Mouse (Mus musculus): ENCODE results near the gene Zfp518a.

Gene Zfp518a

DNA sequence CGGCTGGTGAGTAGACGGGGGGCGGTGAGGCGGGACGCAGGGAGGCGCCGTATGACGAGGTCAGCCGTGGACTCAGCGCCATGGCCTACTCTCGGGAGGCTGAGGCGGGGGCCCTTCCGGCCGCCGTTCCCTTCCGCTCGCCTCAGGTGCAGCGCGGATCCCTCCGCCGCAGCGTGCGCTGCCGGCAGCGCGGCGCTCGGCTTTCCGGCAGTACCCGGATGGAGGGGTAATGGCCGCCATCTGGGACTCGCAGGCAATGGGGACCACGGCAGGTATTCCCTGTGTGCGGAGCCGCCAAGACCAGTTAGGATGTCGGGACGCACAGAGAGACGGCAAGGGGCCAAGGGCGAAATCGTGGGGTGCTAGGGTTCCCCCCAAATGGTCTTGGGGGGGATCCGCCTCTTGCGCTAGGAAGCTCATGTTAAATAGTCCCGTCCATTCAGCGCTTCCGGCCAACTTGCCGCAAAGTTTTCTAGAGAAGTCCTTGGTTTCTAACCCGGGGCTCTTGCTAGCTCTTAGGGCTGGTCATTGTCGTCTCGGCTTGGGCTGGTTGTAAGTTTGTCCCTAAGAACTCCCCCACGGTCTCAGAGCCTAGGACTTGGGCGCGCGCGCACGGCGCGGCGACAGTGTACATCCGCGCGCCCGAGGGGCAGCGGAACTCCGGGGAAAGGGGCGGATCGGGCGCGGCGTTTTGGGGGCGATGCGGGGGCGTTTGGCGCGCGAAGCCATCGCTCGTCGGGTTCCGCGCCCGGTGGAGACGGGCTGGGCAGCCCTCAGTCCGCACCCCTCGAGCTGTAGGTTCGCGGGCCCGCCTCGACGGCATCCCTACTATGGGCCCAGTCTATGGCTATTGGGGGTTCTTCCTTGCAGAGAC, at the start of gene Zfp518a:
Gene Zfp518a, plus strand, starts transcription at position 187 of the 874 bp plus-strand sequence.
- peak; percentile 85 for DNase-seq

DNA sequence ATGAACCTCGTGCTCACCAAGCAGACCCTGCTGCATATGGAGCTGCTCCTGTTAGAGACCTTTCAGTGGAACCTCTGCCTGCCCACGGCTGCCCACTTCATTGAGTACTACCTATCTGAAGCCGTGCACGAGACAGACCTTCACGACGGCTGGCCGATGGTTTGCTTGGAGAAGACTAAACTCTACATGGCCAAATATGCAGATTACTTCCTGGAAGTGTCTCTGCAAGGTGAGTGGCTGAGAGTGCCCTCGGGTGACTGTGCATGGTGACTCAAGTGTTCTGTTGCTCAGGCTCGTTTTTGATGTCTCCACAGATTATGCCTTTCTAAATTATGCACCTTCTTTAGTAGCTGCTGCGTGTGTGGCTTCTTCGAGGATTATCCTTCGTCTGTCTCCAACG, 49.8 kb upstream of the Zfp518a start:
- DNase-seq = peak; percentile 56

DNA sequence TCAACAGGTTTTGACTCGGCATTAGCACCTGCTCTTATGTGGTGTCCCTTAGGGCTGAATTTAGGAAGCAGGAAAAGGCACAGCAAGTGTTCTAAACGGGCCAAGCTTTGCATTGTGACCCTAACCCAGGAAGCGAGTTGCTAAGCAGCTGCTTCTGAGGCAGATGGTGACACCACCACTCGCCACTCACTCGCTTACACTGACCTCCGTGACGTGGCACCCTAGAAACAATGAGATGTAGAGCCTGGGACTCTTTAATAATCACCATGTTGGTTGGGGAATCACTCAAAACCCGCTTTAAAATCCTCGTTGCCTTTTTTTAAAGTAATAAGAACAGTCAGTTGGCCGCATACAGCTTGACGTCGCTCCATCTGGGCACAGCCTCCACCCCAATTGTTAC, 45.1 kb upstream of the Zfp518a start:
- no peak for DNase-seq

DNA sequence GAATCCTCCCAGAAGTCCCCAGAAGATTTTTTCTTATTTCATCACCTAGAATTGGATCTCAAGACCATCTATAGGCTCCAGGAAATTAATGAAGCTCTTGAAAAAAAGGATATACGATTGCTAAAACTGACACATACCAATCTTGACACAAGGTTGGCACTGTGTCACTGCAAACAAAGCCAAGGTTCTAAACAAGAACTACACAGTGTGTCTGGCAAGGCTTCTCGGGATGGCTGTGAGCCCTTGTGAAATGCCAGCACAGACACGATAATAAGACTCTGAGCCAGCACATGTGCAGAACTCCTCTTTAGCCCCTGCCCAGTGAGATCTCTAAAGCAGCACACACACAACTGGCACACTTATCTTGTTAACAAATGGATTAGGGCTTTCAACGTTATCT, 35.0 kb upstream of the Zfp518a start:
- DNase-seq = peak; percentile 32

DNA sequence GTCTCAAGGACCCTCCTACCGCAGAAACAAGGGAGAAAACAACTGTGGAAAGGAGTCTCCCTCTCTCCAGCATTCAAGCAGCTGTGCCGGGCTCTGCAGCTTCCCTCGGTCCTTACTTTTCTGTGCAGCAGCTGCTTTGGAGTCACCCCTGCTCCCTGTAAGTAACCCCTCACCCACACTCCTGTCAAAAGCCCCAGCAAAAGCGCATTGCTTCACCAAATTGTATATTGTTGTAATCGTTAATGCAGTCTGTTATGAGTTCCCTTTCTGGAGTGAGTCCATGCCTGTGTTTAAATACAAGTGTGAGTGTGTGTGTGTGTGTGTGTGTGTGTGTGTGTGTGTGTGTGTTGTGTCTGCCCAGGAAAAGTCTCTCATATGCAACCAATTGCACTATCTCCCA, 26.2 kb upstream of the Zfp518a start:
- DNase-seq = no peak

DNA sequence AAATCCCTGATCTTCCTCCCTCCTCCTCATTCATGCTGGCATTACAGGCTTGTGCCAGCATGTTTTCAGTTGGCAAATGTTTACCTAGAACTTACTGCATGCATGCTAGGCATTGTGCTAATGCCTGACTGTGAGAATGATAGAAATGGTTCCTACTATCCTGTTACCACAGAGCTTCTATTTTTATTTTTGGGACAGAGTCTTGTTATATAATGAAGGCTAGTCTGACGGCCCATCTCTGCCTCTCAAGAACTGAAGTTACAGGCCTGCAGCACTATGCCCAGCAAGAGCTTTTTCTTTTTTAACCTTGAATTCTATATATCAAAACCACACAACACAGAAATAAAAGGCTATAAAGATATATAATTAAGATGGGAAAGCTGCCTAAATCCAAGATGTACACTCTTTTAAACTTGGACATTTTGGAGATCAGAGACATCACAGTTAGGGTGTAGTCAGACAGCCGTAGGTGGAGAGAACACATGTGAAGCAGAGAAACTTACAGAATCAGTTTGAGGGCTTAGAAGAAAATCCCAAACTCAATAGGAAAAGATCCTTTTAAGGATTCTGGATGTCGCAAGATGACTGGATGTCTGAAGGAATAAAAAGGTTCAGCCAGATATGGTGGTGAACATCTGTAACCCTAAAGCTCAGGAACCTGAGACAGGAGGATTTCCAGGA, 24.9 kb upstream of the Zfp518a start:
- DNase-seq = no peak

DNA sequence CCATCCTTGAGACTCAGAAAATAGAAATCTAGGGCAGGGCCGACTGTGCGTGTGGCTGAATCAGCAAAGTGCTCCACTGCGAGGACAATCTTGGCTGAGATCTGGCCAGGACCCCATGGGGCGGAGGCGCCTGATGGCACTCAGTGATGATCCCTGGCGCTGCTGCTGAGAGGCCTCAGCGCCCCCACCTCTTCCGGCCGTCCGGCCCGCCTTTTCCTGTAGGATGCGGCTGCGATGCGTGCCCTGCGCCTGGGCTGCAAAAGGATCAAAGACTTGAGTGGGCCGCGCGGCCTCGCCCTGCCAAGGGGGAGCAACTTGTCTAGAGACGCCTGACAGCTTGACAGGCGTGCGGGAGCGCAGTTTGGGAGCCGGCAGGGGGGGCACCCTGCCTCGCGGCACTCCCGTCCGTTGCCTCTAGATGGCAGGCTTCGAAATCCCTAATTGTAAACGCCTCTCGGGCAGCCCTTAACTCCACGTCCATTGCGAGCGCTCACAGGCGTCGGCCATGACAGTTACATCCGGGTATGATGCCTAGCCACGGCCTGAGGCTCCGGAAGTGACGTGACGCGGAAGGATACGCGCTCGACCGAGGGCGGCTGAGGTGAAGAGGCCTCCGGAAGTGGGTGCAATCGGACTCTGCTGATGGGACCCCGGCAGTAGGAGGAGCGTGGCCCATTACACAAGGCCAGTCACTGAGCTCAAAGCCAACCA, 21.4 kb upstream of the Zfp518a start:
- peak; percentile 93 for DNase-seq

DNA sequence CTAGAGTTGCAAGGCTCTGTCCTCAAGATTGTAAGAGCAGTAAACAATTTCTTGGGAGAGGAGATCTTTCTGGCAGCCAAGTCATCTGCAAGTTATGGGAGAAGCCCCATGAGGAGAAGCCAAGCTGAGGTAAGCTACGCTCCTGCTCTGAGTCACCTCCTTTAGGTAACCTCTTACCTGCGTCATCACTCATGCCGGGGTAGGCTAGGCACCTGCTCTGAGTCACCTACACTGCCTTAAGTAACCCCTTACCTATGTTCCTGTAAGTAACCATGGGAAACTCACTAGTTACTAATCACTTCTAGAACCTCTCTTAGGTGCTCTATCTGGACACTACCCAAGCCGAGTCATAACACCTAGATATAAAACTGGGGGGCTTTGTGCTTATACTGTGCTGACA, 12.8 kb upstream of the Zfp518a start:
- DNase-seq = no peak

DNA sequence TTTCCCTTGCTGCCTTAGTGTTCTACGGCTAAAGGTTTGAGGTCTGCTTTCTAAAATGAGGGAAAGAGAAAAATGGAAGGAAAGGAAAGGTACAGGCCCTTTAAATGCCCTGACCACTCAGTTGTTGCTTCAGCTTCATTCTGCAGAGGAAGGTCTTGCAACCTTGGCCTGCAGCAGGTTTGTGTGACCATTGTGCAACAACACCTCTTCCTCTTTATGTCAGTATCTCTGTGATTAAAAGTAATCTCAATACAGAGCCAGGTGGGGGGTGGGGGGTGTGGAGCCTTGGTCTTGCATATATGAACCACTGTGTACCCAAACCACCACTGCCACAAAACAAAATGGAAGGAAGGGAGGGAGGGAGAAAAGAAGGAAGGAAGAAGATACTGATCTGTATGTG, 5.6 kb upstream of the Zfp518a start:
- DNase-seq = no peak

DNA sequence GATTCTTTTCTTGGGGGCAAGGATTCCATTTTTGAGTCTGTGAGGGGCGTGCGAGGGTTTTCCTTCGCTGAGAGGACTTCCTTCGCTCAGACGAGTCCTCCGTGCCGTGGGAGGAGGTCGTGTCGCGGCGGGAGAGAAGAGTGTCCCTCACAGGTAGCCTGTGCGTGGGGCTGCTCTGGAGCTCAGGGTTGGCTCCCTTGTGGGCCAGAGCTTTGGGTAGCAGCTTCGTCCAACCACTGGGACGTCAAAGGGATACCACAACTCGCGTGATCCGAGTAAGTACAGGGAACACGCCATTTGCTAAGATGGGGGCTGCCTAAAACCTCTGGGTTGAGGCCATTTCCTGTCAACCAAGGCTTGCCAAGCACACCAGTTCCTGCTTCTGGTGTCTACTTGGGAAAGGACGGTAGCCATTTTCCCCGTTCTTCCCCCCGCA, 416 bp upstream of the Zfp518a start:
- DNase-seq = no peak

DNA sequence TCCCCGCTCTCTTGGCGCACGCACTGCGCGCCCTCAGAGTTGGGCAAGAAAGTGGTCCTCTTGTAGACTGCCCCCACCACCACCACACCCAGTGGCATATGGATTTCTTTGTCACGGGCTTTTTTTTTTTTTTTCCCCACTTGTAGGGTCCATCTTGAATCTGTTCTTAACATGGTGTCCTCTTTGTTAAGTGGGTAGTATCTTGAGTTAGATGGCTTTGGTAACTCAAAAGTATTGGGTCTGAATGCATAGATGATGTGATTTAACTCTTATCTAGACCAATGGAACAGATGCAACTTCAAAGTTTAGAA, 843 bp downstream of the Zfp518a start:
- DNase-seq = no peak

DNA sequence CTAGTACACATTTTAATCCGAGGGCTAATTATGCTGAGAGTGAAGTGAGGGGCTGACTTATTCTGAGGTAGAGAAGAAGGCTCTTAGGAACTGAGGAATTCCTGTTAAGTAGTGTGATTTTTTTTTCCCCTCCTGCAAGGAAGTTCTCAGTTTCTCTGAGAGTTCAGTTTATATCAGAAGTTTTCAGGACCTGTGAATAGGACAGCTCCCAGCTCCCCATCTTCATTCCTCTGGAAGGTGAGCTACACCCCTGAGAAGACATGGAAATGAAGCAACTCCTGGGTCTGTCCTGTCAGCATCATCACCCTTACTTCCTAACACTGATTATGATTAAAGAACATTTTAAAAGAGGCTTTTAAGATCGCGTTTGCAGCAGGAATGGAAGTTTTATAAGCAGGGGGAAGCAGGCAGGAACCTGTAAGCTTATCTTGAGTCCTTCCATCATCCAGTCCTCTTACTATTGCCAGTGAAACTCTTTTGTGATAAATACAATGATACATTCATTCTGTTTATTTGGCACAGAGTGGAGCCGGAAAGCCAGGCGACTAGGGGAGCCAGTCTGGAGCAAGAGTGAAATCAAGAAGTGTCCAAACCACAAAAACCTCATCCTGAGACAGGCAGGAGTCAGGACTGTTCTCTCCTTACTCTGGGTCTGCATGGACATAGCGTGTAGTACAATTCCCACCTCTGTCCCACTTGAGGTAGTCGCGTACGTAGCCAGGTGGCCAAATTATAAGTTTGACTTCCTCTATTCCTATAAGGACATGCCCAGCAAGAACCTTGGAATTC, 37.3 kb downstream of the Zfp518a start:
- DNase-seq = no peak

DNA sequence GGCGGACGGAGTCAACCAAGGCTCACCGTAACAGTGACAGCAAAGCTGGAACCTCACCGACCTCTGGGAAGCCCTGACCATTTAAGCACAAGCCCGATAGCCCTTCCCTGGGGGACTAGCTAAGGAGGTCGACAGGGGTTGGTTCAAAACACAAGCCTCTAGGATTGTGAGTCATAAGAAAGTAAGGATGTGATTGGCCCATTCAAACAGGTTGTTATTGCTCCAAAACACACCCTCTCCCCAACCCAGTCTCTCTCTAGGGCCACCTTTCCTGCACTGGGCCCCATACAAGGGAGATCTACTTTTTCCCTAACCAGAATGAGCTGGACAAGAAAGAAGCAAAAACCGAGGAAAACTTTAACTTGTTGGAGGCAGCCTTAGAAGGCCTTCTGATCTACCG, 40.9 kb downstream of the Zfp518a start:
- DNase-seq = no peak

DNA sequence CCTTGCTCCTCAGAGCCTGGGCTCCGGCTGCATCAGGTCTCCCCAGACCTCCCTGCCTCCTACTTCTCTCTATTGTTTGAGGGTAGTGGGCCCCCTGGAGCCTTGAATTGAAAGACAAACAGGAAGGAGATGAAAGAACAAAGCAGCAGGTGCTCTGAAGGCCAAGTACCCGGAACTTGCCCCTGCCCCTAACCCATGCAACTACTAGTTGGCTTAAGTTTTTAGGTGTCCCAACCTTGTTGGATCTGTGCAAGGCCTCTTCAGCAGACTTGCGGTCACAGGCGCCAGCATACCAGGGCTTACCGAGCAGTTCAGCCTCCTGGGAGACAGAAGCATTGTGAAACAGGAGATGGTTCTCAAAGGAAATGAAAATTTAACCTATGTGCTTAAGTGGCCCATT, 41.5 kb downstream of the Zfp518a start:
- DNase-seq = no peak

DNA sequence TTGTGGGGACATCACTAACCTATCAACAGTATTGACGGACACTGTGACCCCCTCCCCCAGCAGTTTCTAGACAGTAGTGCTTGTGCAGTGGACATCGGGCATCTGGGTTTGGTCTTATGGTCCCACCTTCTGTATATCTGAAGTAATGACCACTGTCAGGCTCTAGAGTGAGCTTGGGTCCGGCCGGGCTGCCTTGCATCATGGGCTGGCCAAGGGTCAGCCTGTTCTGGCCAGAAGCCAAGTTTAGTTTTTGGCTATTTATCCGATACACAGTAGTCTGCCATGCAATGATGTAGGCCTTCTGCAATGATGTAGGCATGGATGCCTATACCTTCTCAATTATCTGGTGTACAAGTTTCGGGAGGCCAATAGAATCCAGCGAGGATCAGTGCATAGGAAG, 49.0 kb downstream of the Zfp518a start:
- no peak for DNase-seq

DNA sequence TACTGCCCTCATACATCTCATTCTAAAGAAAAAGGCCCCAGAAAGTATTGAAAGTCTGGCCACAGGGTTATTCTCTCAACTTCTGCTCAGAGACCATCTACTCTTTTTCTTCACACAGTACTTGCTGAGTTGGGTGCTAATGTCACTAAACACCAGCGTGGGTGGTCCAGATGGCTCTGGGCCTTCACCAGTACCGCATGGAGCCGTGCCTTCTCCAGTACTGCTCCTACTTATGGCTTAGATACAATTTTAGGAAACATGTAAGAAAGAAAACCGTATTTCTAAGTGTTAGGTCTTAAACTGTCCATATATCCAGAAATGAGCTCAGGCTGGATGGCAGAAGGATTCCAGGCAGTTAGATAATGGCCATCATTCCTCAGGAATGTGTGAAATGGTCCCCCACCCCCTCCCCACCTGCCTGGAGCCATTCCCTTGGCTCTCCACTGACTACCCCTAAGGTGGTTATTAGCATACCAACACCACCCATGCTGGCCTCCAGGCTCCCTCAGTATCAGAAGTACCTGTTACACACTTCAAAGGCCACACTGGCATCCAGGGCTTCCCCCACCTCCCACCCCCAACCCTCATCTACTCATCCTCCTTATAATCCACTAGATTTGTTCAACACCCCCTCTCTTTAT, 52.6 kb downstream of the Zfp518a start:
- no peak for DNase-seq

DNA sequence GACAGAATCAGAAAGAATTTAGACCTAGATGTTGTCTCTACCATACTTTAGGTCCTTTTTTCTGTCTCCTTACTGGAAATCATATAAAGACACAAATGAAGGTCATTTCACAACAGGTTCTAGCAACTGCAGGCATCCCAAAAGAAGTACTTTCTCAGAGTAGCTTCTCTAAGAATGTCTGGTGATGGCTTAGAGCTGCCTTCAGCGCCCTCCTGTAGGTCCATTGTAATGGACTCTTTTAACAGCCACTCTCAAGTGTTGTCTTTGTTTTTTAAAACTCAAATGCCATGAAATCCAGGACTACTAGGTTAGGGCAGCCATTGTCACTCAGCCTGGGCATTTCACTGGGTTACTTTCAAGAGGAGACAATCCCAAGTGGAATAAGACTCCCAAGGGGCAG, 64.5 kb downstream of the Zfp518a start:
- DNase-seq = no peak

DNA sequence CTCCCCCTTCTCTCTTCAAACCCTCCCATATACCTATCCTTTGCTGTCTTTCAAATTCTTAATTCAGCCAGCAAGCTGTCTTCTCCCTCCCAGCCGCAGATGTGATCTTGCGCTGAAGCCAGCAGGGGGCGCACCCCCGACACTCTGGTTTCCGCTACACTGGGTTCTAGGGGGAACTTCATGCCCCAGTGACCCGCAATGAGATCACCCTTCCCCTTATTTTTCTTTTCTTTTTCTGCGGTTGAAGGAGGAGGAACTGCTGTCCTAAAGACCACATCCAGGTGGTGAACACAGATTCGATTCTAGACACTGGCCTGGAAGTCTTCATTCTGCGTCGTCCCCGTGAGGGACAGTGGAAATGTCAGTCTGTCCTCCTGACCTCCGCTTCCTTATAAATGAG, 68.5 kb downstream of the Zfp518a start:
- peak; percentile 67 for DNase-seq

DNA sequence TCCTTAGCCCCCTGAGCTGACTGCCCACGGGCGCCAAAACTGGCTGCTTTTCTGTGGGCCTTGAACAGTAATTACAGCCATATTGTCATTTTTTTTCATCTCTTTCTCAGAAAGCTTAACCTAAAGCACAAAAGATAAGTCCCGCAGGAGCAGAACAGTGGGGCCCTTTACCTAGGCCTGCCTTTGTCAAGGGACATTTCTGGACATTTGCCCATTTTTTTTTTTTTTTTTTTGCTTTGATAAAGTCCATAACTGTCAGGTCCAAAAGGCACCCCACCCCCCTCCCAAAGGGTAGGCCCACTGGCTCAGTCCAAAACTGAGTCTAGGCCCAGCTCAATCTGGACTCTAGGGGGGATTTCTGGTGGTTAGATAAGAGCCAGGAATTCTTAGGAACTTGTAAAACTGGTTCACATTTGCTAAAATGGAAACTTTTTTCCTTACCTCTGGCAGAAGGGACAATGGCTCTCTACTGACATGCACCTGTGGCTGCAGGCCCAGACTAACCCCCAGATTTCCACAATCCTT, 69.9 kb downstream of the Zfp518a start:
- no peak for DNase-seq

DNA sequence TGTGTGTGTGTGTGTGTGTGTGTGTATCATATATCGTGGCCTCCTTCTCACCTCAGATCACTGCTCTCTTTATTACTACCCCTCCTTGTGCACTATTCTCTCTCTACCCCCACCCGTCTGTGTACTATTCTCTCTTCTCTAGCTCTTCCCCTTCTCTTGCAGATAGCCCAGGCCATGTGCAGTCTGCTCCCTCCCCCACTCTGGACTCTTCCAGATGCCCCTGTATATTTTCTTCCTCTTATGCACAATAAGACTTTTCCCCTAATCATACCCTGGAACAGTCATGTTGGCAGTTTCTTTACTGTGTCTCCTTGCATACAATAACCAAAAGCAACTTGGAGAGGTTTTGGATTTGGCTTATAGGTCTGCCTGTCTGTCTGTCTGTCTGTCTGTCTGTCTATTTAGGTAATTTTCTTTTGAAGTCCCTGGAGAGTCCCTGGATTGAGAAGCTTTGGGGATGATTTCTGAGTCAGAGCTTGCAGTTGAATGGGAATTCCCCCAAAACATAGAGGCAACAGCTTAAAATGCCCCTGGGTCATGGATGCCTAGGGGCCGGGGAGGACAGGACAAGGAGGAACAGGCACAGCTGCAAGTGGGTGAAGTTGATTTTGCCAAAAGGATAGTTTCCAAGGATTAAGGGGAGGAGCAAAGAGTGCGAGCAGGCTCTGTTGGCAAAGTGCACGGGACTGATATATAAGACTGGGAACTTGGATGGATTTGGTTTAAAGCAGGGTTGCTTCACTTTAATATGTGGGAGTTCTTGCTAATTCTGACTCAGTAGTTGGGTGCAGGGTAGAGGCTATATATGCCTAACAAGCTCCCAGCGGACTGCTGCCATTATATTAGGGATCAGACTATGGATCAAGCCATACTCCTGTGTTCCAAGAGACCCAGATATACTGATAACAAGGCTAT, 70.7 kb downstream of the Zfp518a start:
- DNase-seq = no peak
